Mouse (Mus musculus): ENCODE results near the gene Ccdc130. TPM values are rescaled to one million over a fixed set of nuclear protein-coding genes. Genes with fewer than 3 reads are reported as not detected.

The Ccdc130 gene
- total and polyA plus RNA-seq, 3 experiments: 10.2 to 26.0 TPM; not detected in 1

DNA sequence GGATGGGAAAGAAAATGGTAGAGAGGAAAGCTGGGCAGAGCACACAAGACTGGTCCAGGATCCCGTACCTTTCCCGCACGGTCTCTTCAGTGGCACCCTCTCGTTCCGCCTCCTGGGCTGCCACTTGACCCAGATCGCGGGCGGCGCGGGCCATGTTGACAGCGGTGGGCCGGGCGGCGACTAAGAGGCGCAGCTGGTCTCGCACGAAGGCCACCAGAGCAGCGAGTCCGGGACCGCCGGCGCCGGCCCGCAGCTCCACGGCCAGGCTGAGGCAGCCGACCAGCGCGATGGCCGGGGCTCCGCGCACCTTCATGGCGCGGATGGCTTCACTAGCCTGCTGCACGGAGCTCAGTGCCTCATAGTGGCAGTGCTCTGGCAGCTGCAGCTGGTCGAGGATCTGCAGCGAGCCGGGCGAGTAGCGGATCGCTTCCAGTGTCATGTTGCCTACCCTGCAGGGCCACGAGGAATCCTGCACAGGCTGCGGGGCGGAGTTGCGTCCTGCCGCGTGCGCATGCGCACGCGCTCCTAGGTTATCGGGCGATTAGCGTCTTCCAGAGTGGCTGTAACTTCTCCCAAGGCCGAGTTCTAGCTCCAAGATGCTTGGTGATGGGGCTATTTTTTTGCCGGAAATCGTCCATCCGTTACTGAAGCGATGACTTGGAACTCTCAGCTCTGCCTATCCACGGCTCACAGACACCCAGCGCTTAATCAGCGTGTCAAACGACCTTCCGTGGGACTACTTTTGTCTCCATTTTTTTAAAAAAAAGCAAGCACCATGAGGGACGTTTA lies 13.2 kb downstream of the Ccdc130 start, which contains the start of gene Mri1 (continued):
- TF ChIP-seq USF1 (IDR thresholded peaks at IDR 0.05; ENCODE audit: low read depth, low read length) (0 out of 2 replicates have a peak, but pooled peaks have one; percentile 23), E2F4 (IDR thresholded peaks at IDR 0.05; ENCODE audit: borderline replicate concordance, low read depth, low read length) (no peak), JUND (IDR thresholded peaks at IDR 0.05; ENCODE audit: low read depth, low read length) (no peak), ZC3H11A (IDR thresholded peaks at IDR 0.05; ENCODE audit: low read depth, low read length) (no peak)

DNA sequence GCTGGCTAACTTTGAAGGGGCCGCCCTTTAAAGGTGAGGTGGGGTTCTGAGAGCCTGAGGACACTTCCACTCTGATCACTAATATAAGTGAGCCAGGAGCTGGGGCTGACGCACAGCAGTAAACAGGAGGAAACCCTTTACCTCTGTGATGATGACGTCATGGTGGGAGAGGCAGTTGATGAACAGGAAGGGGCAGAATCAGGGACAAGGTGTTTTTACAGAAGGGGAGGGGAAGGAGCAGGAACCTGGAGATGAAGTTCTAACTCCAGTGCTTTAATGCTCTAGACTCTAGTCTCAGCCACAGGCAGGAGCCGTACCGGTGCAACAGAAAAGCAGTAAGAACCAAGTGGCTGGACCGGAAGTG lies 13.7 kb downstream of the Ccdc130 start:
- Histone ChIP-seq H3K27ac (ENCODE audit: control insufficient read depth, low read depth, low read length) (peak overlapping the region; percentile 67), H3K9me3 (replicated peaks; ENCODE audit: insufficient read depth, low read length) (no peaks in the 10 kb centered on the region), H3K79me2 (ENCODE audit: control insufficient read depth, insufficient read depth, low read length, poor library complexity) (peaks cover 19% of the 10 kb centered on the region), H3K4me1 (ENCODE audit: control insufficient read depth in 1 of 2, insufficient read depth in 2 of 2, low read length in 2 of 2) (peaks cover 2 to 6% of the 10 kb centered on the region in 2 experiments; a peak in 1 of 4 replicates), H3K27me3 (ENCODE audit: control insufficient read depth in 1 of 2, insufficient read depth in 2 of 2, low read length in 2 of 2) (no peaks in the 10 kb centered on the region), H3K9ac (ENCODE audit: control insufficient read depth, low read depth, low read length, poor library complexity, severe bottlenecking) (peak overlapping the region; percentile 88), H3K4me3 (ENCODE audit: control insufficient read depth in 1 of 2, insufficient read depth in 1 of 2, low read depth in 2 of 2, low read length in 2 of 2) (peak overlapping the region; percentile 77 to 86), H3K36me3 (ENCODE audit: control insufficient read depth in 1 of 2, insufficient read depth in 2 of 2, low read length in 2 of 2) (peaks cover 0 to 4% of the 10 kb centered on the region in 2 experiments; a peak in 2 of 4 replicates)
- DNase-seq (ENCODE audit: low read depth, low spot score): peak; percentile 69
- TF ChIP-seq JUND (IDR thresholded peaks at IDR 0.05; ENCODE audit: low read depth, low read length) (peak; percentile 25; the same call in 1 of the 2 replicates), ZNF384 (IDR thresholded peaks at IDR 0.05; ENCODE audit: low read depth, low read length) (no peak), SMC3 (IDR thresholded peaks at IDR 0.05; ENCODE audit: low read depth, low read length) (no peak), ELF1 (IDR thresholded peaks at IDR 0.05; ENCODE audit: low read depth, low read length) (0 out of 2 replicates have a peak, but pooled peaks have one; percentile 33), USF2 (IDR thresholded peaks at IDR 0.05; ENCODE audit: borderline replicate concordance in 1 of 2, insufficient read depth in 1 of 2, low read depth in 1 of 2, low read length in 2 of 2) (no peak), ETS1 (IDR thresholded peaks at IDR 0.05; ENCODE audit: low read depth, low read length) (0 out of 2 replicates have a peak, but pooled peaks have one; percentile 5), POLR2AphosphoS2 (IDR thresholded peaks at IDR 0.05; ENCODE audit: low read length) (no peak), TBP (IDR thresholded peaks at IDR 0.05; ENCODE audit: low read depth, low read length) (0 out of 2 replicates have a peak, but pooled peaks have one; percentile 14), CHD1 (IDR thresholded peaks at IDR 0.05; ENCODE audit: low read depth, low read length) (no peak)

DNA sequence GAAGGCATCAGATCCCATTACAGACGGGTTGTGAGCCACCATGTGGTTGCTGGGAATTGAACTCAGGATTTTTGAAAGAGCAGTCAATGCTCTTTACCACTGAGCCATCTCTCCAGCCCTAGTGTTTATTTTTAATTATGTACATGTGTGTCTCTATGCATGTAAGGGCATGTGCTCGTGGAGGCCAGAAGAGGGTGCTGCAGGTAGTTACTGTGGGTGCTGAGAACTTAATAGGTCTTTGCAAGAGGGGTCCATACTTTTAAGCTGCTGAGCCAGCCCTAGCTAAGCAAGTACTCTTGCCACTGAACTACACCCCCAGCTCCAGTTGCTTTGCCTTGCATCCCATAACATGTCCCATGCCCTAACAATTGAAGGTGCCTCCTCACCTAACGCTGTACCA lies 14.3 kb downstream of the Ccdc130 start:
- Histone ChIP-seq H3K4me1 (ENCODE audit: control insufficient read depth in 1 of 2, insufficient read depth in 2 of 2, low read length in 2 of 2) (peaks cover 2 to 6% of the 10 kb centered on the region in 2 experiments; a peak in 1 of 4 replicates), H3K9ac (ENCODE audit: control insufficient read depth, low read depth, low read length, poor library complexity, severe bottlenecking) (no peak overlapping the region), H3K27ac (ENCODE audit: control insufficient read depth, low read depth, low read length) (no peak overlapping the region)

More for the DNA sequence above, 14.3 kb downstream of the Ccdc130 start:
- peak; percentile 32 to 40 (median 38) for TF ChIP-seq CTCF (IDR thresholded peaks at IDR 0.05 in 2 of 3, conservative IDR thresholded peaks at IDR 0.05 in 1 of 3; ENCODE audit: control insufficient read depth in 1 of 3, insufficient read depth in 1 of 3, low read depth in 2 of 3, low read length in 3 of 3, poor library complexity in 1 of 3, severe bottlenecking in 1 of 3)
- TF ChIP-seq MAX (IDR thresholded peaks at IDR 0.05; ENCODE audit: low read length): no peak
- no peak for TF ChIP-seq MYB (IDR thresholded peaks at IDR 0.05; ENCODE audit: low read depth, low read length)
- TF ChIP-seq TAL1 (IDR thresholded peaks at IDR 0.05; ENCODE audit: low read length): no peak
- Histone ChIP-seq H3K36me3 (ENCODE audit: control insufficient read depth in 1 of 2, insufficient read depth in 2 of 2, low read length in 2 of 2) (peaks cover 0 to 4% of the 10 kb centered on the region in 2 experiments; a peak in 2 of 4 replicates), H3K4me3 (ENCODE audit: control insufficient read depth in 1 of 2, insufficient read depth in 1 of 2, low read depth in 2 of 2, low read length in 2 of 2) (no peak overlapping the region), H3K27me3 (ENCODE audit: control insufficient read depth in 1 of 2, insufficient read depth in 2 of 2, low read length in 2 of 2) (no peaks in the 10 kb centered on the region), H3K9me3 (replicated peaks; ENCODE audit: insufficient read depth, low read length) (no peaks in the 10 kb centered on the region), H3K79me2 (ENCODE audit: control insufficient read depth, insufficient read depth, low read length, poor library complexity) (peaks cover 19% of the 10 kb centered on the region)
- peak; percentile 60 for DNase-seq (ENCODE audit: low read depth, low spot score)

All from MEL (cell line).